Mouse (Mus musculus) G1E (cell line): Measurements from ENCODE around the gene Olfr1299. TPM values are rescaled to one million over a fixed set of nuclear protein-coding genes. Genes with fewer than 3 reads are reported as not detected.

Experiments
- ATAC-seq: 2 replicates; pipeline ENCODE4 v1.8.0; 2016; ENCODE audit warnings: mild to moderate bottlenecking; ENCODE audit not compliant: insufficient number of reproducible peaks, poor library complexity, low FRiP score, severe bottlenecking; ENCODE audit errors: extremely low read depth
- DNase-seq: peaks from one replicate; pipeline ENCODE4 v3.0.0; 2012; ENCODE audit warnings: low spot score
- H3K27me3 ChIP-seq: 2 replicates; pipeline ENCODE4 v1.6.1; 2012; ENCODE audit warnings: mild to moderate bottlenecking, low read length, inconsistent platforms; ENCODE audit not compliant: insufficient read depth
- H3K36me3 ChIP-seq: replicated peaks from 2 replicates; pipeline ENCODE3; 2012; ENCODE audit warnings: mild to moderate bottlenecking, inconsistent platforms
- H3K4me1 ChIP-seq: 2 replicates; pipeline ENCODE4 v1.6.1; 2012; ENCODE audit warnings: low read depth, low read length, inconsistent platforms, mixed read lengths; ENCODE audit not compliant: insufficient read depth
- H3K4me3 ChIP-seq: 2 replicates; pipeline ENCODE4 v1.5.1; 2012; ENCODE audit warnings: low read depth, mild to moderate bottlenecking, inconsistent platforms, low read length, moderate library complexity, mixed read lengths
- H3K9me3 ChIP-seq: replicated peaks from 2 replicates; pipeline ENCODE4 v1.6.1; 2012; ENCODE audit warnings: inconsistent platforms
- CTCF ChIP-seq: IDR thresholded peaks from 2 replicates; pipeline ENCODE4 v1.5.1; 2012; ENCODE audit warnings: low read depth, low read length, inconsistent platforms, mixed read lengths
- GATA1 ChIP-seq: IDR thresholded peaks from 2 replicates; pipeline ENCODE4 v1.6.1; 2012; ENCODE audit warnings: borderline replicate concordance, low read length, inconsistent platforms, mixed read lengths
- GATA2 ChIP-seq: IDR thresholded peaks from 2 replicates; pipeline ENCODE4 v1.6.1; 2012; ENCODE audit warnings: low read depth, low read length, inconsistent platforms, borderline replicate concordance
- POLR2AphosphoS5 ChIP-seq: IDR thresholded peaks from 2 replicates; pipeline ENCODE4 v1.6.1; 2012; ENCODE audit warnings: low read depth, low read length, inconsistent platforms; ENCODE audit not compliant: insufficient replicate concordance
- TAL1 ChIP-seq: conservative IDR thresholded peaks from 2 replicates; pipeline ENCODE4 v1.6.1; 2012; ENCODE audit warnings: low read depth, low read length, inconsistent platforms, mixed read lengths
- polyA plus RNA-seq: library from polyadenylated mRNA; stranded (reverse); fragments of >175 nt; gene quantifications from 2 replicates; pipeline ENCODE4 v1.2.3, GENCODE M21; 2012
- total RNA-seq, 2 experiments: library from RNA; stranded (forward) in 1 of 2; stranded (reverse) in 1 of 2; fragments of 200-1000 nt in 1 of 2; fragments of >200 nt in 1 of 2; fragmentation: Nextera tagmentation in 1 of 2; gene quantifications; 2 replicates each; pipeline ENCODE4 v1.2.3; 2014 to 2017

Gene Olfr1299
- total RNA-seq (2014; fragmentation: Nextera tagmentation) (not detected in 2 replicates), total RNA-seq (2017) (0.12 and 0.16 TPM in 2 replicates), polyA plus RNA-seq (not detected in 2 replicates)

DNA sequence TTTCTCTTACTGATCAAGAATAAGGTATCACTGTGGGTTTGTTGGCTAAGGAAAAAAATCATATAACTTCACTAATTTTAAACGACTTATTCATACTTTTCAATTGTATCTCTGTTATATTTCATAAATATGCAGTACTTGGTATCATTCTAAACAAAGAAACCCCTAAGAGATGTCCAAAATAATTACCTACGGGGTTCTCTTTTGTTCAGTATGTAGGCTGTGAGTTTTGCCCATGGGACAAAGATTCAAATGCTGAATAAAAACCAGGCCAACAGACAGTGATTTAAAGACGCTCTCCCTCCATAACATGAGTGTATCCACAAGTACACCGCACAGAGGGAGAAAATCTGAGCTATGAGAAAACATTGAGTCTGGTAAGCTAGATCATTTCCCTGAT is at the start of gene Olfr1299:
Gene Olfr1299, plus strand, starts transcription at position 301 of the 400 bp plus-strand sequence.
- Histone ChIP-seq H3K4me1 (no peaks in the 10 kb centered on the region), H3K4me3 (no peak within 1 kb of the TSS), H3K36me3 (no peaks in the 10 kb centered on the region), H3K27me3 (no peaks in the 10 kb centered on the region), H3K9me3 (peaks cover 10% of the 10 kb centered on the region; the same call in 1 of the 2 replicates)
- DNase-seq (no peak), ATAC-seq (no peak)
- no peak for TF ChIP-seq POLR2AphosphoS5
- no peak for TF ChIP-seq CTCF
- TF ChIP-seq GATA1, result no peak
- TF ChIP-seq TAL1, result no peak
- no peak for TF ChIP-seq GATA2

DNA sequence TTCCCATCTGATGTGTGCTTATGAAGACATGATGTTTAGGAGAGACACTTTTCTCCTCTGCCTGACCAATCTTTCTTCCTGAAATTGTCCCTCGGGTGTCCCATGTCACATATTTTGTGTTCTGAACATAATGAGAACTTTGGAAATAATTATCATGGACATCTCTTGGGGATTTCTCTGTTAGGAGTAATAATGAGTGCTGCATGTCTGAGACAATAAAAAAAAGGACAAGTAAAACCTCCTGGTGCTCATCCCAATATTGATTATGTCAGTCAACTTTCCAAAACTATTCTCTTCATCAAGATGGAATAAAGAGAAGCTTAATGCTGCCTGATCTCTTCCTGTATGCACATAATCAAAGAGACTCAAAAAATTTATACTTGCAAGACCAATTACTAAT is 34.8 kb upstream of the Olfr1299 start, which contains the start of gene Olfr1297:
Gene Olfr1297, minus strand, starts transcription at position 101 of the 400 bp plus-strand sequence.
- H3K36me3 ChIP-seq, result no peaks in the 10 kb centered on the region
- ATAC-seq (no peak), DNase-seq (no peak)
- 0 out of 2 replicates have a peak, but pooled peaks cover 2% of the 10 kb centered on the region for H3K9me3 ChIP-seq
- no peaks in the 10 kb centered on the region for H3K27me3 ChIP-seq
- H3K4me1 ChIP-seq, result no peaks in the 10 kb centered on the region
- H3K4me3 ChIP-seq, result no peak within 1 kb of the TSS
- no peak for TF ChIP-seq GATA2
- no peak for TF ChIP-seq POLR2AphosphoS5
- no peak for TF ChIP-seq TAL1
- no peak for TF ChIP-seq GATA1
- no peak for TF ChIP-seq CTCF

DNA sequence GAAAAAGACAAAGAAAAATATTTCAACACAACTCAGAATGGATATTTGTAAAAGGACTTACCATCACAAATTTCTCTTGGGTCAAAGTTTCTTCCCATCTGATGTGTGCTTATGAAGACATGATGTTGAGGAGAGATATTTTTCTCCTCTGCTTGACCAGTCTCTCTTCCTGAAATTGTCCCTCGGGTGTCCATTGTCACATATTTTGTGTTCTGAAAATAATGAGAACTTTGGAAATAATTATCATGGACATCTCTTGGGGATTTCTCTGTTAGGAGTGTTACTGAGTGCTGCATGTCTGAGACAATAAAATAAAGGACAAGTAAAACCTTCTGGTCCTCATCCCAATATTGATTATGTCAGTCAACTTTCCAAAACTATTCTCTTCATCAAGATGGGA is 12.1 kb upstream of the Olfr1299 start, which contains the start of gene Olfr1298:
Gene Olfr1298, minus strand, starts transcription at position 101 of the 400 bp plus-strand sequence.
- H3K36me3 ChIP-seq, result no peaks in the 10 kb centered on the region
- no peaks in the 10 kb centered on the region for H3K9me3 ChIP-seq
- DNase-seq (no peak), ATAC-seq (no peak)
- no peak within 1 kb of the TSS for H3K4me3 ChIP-seq
- TF ChIP-seq POLR2AphosphoS5, result no peak
- no peak for TF ChIP-seq TAL1
- no peak for TF ChIP-seq CTCF
- no peaks in the 10 kb centered on the region for H3K27me3 ChIP-seq
- no peaks in the 10 kb centered on the region for H3K4me1 ChIP-seq

Other genes with a start within 250 kb of the Olfr1299 start
- not detected in 2 replicates for gene Olfr1286, start 238.3 kb upstream of the Olfr1299 start, total RNA-seq (2014; fragmentation: Nextera tagmentation)
- gene Olfr1286, start 238.3 kb upstream of the Olfr1299 start, total RNA-seq (2017), result 0.22 and 0.70 TPM in 2 replicates
- not detected in 2 replicates for gene Olfr1286, start 238.3 kb upstream of the Olfr1299 start, polyA plus RNA-seq
- not detected in 2 replicates for gene Olfr1287, start 212.3 kb upstream of the Olfr1299 start, total RNA-seq (2014; fragmentation: Nextera tagmentation)
- gene Olfr1287, start 212.3 kb upstream of the Olfr1299 start, total RNA-seq (2017), result 0.11 and 0.12 TPM in 2 replicates
- gene Olfr1287, start 212.3 kb upstream of the Olfr1299 start, polyA plus RNA-seq, result not detected in 2 replicates
- gene Olfr1288, start 187.3 kb upstream of the Olfr1299 start, total RNA-seq (2014; fragmentation: Nextera tagmentation), result not detected in 2 replicates
- gene Olfr1288, start 187.3 kb upstream of the Olfr1299 start, total RNA-seq (2017), result not detected in 2 replicates
- not detected in 2 replicates for gene Olfr1288, start 187.3 kb upstream of the Olfr1299 start, polyA plus RNA-seq
- gene Olfr1289, start 180.6 kb upstream of the Olfr1299 start, total RNA-seq (2014; fragmentation: Nextera tagmentation), result not detected in 2 replicates
- not detected in 2 replicates for gene Olfr1289, start 180.6 kb upstream of the Olfr1299 start, total RNA-seq (2017)
- gene Olfr1289, start 180.6 kb upstream of the Olfr1299 start, polyA plus RNA-seq, result not detected in 2 replicates
- not detected in 2 replicates for gene Olfr1290, start 167.6 kb upstream of the Olfr1299 start, total RNA-seq (2014; fragmentation: Nextera tagmentation)
- gene Olfr1290, start 167.6 kb upstream of the Olfr1299 start, total RNA-seq (2017), result not detected in 2 replicates
- not detected in 2 replicates for gene Olfr1290, start 167.6 kb upstream of the Olfr1299 start, polyA plus RNA-seq
- gene Olfr1291-ps1, start 164.2 kb upstream of the Olfr1299 start, total RNA-seq (2014; fragmentation: Nextera tagmentation), result not detected in 2 replicates
- 0.06 and 0.22 TPM in 2 replicates for gene Olfr1291-ps1, start 164.2 kb upstream of the Olfr1299 start, total RNA-seq (2017)
- gene Olfr1291-ps1, start 164.2 kb upstream of the Olfr1299 start, polyA plus RNA-seq, result not detected in 2 replicates
- gene Olfr1293-ps, start 136.2 kb upstream of the Olfr1299 start, total RNA-seq (2014; fragmentation: Nextera tagmentation), result not detected in 2 replicates
- gene Olfr1293-ps, start 136.2 kb upstream of the Olfr1299 start, total RNA-seq (2017), result 0.05 and 0.06 TPM in 2 replicates
- gene Olfr1293-ps, start 136.2 kb upstream of the Olfr1299 start, polyA plus RNA-seq, result not detected in 2 replicates
- gene Olfr1294, start 121.1 kb upstream of the Olfr1299 start, total RNA-seq (2014; fragmentation: Nextera tagmentation), result not detected in 2 replicates
- gene Olfr1294, start 121.1 kb upstream of the Olfr1299 start, total RNA-seq (2017), result 0.23 TPM in 1 of 2 replicates, not detected in the other
- not detected in 2 replicates for gene Olfr1294, start 121.1 kb upstream of the Olfr1299 start, polyA plus RNA-seq
- gene Olfr1295, start 91.7 kb upstream of the Olfr1299 start, total RNA-seq (2014; fragmentation: Nextera tagmentation), result not detected in 2 replicates
- 0.05 and 0.17 TPM in 2 replicates for gene Olfr1295, start 91.7 kb upstream of the Olfr1299 start, total RNA-seq (2017)
- not detected in 2 replicates for gene Olfr1295, start 91.7 kb upstream of the Olfr1299 start, polyA plus RNA-seq
- gene Olfr1297, start 34.9 kb upstream of the Olfr1299 start, total RNA-seq (2014; fragmentation: Nextera tagmentation), result not detected in 2 replicates
- 0.05 TPM in 1 of 2 replicates, not detected in the other for gene Olfr1297, start 34.9 kb upstream of the Olfr1299 start, total RNA-seq (2017)
- not detected in 2 replicates for gene Olfr1297, start 34.9 kb upstream of the Olfr1299 start, polyA plus RNA-seq
- not detected in 2 replicates for gene Olfr1298, start 12.2 kb upstream of the Olfr1299 start, total RNA-seq (2014; fragmentation: Nextera tagmentation)
- 0.29 TPM in 1 of 2 replicates, not detected in the other for gene Olfr1298, start 12.2 kb upstream of the Olfr1299 start, total RNA-seq (2017)
- gene Olfr1298, start 12.2 kb upstream of the Olfr1299 start, polyA plus RNA-seq, result not detected in 2 replicates
- gene Olfr1301, start 89.6 kb downstream of the Olfr1299 start, total RNA-seq (2014; fragmentation: Nextera tagmentation), result not detected in 2 replicates
- gene Olfr1301, start 89.6 kb downstream of the Olfr1299 start, total RNA-seq (2017), result under 0.01 TPM in 1 of 2 replicates, not detected in the other
- not detected in 2 replicates for gene Olfr1301, start 89.6 kb downstream of the Olfr1299 start, polyA plus RNA-seq
- gene Olfr1302, start 116.0 kb downstream of the Olfr1299 start, total RNA-seq (2014; fragmentation: Nextera tagmentation), result not detected in 2 replicates
- gene Olfr1302, start 116.0 kb downstream of the Olfr1299 start, total RNA-seq (2017), result 0.05 TPM in 1 of 2 replicates, not detected in the other
- not detected in 2 replicates for gene Olfr1302, start 116.0 kb downstream of the Olfr1299 start, polyA plus RNA-seq
- not detected in 2 replicates for gene Olfr1303, start 158.9 kb downstream of the Olfr1299 start, total RNA-seq (2014; fragmentation: Nextera tagmentation)
- gene Olfr1303, start 158.9 kb downstream of the Olfr1299 start, total RNA-seq (2017), result not detected in 2 replicates
- not detected in 2 replicates for gene Olfr1303, start 158.9 kb downstream of the Olfr1299 start, polyA plus RNA-seq
- not detected in 2 replicates for gene Olfr1305, start 215.7 kb downstream of the Olfr1299 start, total RNA-seq (2014; fragmentation: Nextera tagmentation)
- gene Olfr1305, start 215.7 kb downstream of the Olfr1299 start, total RNA-seq (2017), result 0.16 and 0.35 TPM in 2 replicates
- gene Olfr1305, start 215.7 kb downstream of the Olfr1299 start, polyA plus RNA-seq, result not detected in 2 replicates